Mouse (Mus musculus) left cerebral cortex, adult 18-20 months (tissue): ENCODE measurements at regions not wholly inside any gene's neighbourhood (a gene's known extent, or its start where the extent isn't known, plus 50 kb on each side); places are given as distances from the start of the nearest gene placed in this dataset.

ENCODE experiments used
- DNase-seq, 2 experiments: peaks; one replicate each; pipeline ENCODE4 v3.0.0; 2021 to 2022; ENCODE audit warnings: low spot score in 2 of 2, mixed read lengths in 1 of 2

DNA sequence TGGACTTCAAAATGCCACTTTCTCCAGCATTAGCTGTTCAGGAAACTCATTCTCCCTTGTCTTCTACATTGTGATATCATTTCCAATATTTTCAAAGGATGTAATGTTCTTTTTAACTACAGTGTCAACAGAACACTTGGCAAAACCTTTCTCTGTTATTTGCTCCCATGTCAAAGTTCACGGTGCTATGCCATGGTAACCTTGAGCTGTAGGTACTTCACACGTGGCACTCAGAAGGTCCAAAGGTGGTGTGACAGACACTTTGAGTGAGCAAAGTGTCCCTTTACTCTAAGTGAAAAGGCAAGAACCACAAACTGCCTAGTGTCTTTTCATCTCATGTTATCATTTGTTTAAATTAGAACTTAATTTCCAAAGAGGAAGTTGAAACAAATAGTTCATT lies 53.3 kb upstream of the Tram2 start:
- no peak for DNase-seq

DNA sequence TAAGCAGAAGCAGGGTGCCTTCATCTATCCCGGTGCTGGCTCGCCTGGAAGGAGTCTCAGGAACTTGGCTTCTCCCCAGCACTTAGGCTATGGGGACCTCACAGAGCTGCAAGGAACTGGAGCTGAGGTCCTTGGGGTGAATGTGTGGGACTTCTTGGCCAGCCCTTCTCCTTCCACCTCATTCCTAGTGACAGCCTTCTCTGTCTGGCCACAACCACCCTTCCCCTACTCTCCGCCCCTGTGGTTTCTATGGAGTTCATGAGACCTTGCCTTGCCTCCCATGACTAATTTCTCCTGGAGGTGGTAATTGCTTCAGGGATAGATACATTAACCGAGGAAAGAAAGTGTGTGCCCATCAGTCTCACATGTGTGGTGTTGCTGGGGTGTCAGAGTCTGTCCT lies 67.9 kb upstream of the Tram2 start:
- no peak for DNase-seq

DNA sequence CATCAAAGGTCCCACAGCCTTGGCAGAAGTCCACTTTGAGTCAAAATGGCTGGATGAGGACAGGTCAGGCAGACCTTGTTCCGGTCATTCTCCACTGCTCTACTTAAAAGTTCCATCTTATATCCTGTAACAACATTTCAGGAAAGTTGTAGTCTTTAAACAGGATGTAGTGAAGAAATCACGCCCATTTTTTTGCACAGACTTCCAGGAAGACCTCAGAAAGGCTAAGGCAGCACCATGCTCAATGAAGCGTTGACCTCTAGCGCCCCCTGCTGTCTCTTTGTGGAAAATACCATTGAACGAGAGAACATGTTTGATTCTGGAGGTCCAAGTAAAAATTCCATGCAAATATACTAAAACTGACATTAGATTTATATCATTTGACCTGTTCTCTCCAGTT lies 56.6 kb upstream of the Tmem14a start:
- DNase-seq, result peak; percentile 83 to 88

DNA sequence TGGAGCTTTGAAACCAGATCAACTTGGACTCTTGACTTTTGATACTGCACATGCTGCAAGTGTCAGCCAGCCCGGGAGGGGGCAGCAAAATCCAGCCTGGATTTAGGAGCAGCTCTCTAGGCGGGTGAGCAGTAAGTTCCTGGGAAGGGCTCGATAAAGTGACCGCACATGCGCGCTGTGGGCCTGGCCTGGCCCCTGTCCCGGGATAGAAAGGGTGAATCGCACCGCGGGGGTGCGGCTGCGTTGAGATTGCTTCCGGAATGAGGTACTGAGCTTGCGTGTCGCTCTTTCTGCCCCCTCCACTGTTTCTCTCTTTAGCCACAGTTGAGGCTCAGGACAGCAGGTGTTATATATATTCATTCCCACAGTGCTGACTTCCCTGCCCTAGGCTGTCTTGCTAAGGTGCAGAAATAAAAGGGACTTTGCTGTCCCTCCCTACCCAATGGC lies 52.1 kb upstream of the Tmem14a start:
- DNase-seq, result peak; percentile 87 to 88

DNA sequence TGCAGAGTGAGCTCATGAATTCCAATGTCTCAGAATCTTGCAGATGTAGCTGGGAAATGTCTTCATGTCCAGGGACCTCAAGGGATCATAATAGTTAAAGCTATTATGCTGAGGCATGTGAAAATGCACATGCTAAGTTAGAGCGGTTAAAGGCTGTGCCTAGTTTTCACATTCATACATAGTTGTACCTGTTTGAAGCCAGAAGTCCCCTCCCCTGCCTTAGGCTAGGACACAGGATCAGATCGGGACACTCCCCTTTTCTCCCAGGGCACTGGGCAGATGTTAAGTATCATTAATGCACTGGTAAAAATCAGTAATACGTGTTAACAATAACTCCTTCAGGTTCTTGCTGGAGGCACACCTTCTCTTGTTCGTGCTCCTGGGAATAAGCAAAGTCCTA lies 51.6 kb upstream of the Tmem14a start:
- peak in 1 of 2 experiments; percentile 3 for DNase-seq
